Mouse (Mus musculus) left cerebral cortex, adult 2 months (tissue): ENCODE results near the gene Gm7879. TPM values are rescaled to one million over a fixed set of nuclear protein-coding genes. Genes with fewer than 3 reads are reported as not detected.

Source experiments
- DNase-seq, 2 experiments: peaks; one replicate each; pipeline ENCODE4 v3.0.0; 2021 to 2022; ENCODE audit warnings: low spot score in 2 of 2, mixed read lengths in 1 of 2; ENCODE audit errors: extremely low spot score in 1 of 2
- H3K27ac ChIP-seq: fragments of 200-600 bp; 2 replicates; pipeline ENCODE4 v1.8.1; 2022
- H3K4me3 ChIP-seq: fragments of 200-600 bp; 2 replicates; pipeline ENCODE4 v1.8.1; 2022
- CTCF ChIP-seq: fragments of 200-600 bp; IDR thresholded peaks from 2 replicates; pipeline ENCODE4 v1.8.1; 2022; ENCODE audit warnings: antibody characterized with exemption, mild to moderate bottlenecking, moderate library complexity
- intact Hi-C: fragments of 180-260 bp; cut with DNase I; formaldehyde crosslinking; loops from one replicate; pipeline ENCODE4 v1.15.1; 2025
- total RNA-seq, 2 experiments: library from RNA; stranded (reverse); gene quantifications; 2 replicates each; pipeline ENCODE4 v1.2.3; 2021

The Gm7879 gene
- total RNA-seq, 2 experiments from 2014 or later = 9.8 to 11.0 TPM

DNA sequence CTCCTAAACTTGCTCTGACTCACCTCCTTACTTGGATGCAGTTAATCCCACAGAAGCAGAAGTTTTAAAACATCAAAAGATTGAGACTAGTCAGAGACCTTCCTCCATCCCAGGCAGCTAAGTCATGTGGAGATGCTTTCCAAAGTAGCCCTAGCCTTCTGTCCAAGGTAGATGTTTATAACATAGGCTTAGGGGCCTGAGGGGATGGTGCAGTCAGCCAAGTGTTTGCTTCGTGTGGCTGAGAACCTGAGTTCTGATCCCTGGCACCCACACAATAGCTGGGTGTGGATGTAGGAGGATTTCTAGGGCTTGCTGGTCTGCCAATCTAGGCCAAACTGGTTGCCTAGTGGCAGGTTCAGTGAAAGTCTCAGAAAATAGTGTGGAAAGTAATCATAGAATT, 40.3 kb downstream of the Gm7879 start:
- no peak for DNase-seq
- Histone ChIP-seq H3K4me3 (no peak overlapping the region), H3K27ac (no peak overlapping the region)
- no peak for TF ChIP-seq CTCF
- intact Hi-C loops = no loop called here

DNA sequence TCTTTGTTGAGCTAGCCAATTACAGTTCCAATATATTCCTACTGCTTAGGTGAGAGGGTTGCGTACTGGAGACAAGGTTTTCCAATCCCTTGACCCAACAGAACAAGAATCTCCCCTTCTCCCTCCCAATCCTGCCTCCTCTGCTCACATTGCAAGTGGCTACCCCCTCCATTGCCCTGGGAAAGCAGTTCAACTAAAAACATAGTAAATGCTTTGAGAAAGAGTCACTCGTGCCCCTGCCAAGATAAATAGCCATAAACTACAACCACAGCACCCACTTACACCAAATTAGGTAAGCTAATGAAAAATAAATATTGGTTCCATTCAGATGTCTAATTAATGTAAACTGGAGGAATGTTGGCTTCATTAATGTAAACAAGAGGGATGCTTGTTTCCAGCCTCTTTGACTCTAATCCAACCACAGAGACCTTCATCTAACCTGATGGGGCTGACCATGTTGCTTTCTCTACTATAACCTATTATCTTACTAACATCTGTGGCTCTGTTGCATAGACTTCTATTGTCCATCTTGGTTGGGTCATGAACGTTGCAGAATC, 47.0 kb downstream of the Gm7879 start:
- no peak overlapping the region for H3K27ac ChIP-seq
- intact Hi-C loops = no loop called here
- DNase-seq = no peak
- no peak overlapping the region for H3K4me3 ChIP-seq
- no peak for TF ChIP-seq CTCF

DNA sequence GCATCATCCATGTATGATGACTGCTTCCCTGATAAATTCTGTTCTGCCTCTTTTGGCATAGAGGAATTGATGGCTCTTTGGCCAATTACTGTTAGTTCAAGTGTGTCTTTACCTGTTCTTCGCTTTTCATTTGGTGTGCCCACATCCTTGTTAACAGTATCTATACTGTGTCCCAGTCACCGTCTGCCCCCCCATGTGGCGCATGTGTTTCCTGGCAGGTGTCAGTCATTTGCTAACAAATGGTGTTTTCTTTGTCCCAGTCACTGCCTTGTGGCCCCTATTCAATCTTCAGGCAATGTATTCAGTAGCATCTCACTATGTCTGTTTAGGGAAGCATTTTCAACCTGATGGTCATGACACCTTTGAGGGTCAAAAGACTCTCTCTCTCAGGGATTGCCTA, 48.1 kb downstream of the Gm7879 start:
- Histone ChIP-seq H3K4me3 (no peak overlapping the region), H3K27ac (no peak overlapping the region)
- intact Hi-C loops = no loop called here
- TF ChIP-seq CTCF = no peak
- no peak for DNase-seq

Other genes starting within 250 kb of the Gm7879 start
- gene Bst1, start 94.3 kb upstream of the Gm7879 start, total RNA-seq = not detected
- 10 to 100 TPM; 85.3 to 92.2 TPM for gene Fbxl5, start 91.5 kb upstream of the Gm7879 start, total RNA-seq
- 1 to 10 TPM; 1.2 to 2.2 TPM for gene Cd38, start 44.6 kb upstream of the Gm7879 start, total RNA-seq
- 1 to 10 TPM; 2.4 to 4.8 TPM for gene Fgfbp1, start 68.6 kb downstream of the Gm7879 start, total RNA-seq
- 10 to 100 TPM; 12.3 to 17.7 TPM for gene Prom1, start 188.9 kb downstream of the Gm7879 start, total RNA-seq